Mouse (Mus musculus): ENCODE measurements around the gene Etnk2. TPM values are rescaled to one million over a fixed set of nuclear protein-coding genes. Genes with fewer than 3 reads are reported as not detected.

Gene Etnk2
- total RNA-seq, 2 experiments from 2014 or later, result 8.0 to 8.1 TPM

- DNase-seq (ENCODE audit: low spot score in 2 of 2), result no peak
- intact Hi-C loops (cut with DNase I), result no loop called here
Measured at GRCm38 (mm10) chr1:133408321-133408720, 44.9 kb downstream of the Etnk2 start.

GRCm38 (mm10) chr1:133408880-133409516 is 45.6 kb downstream of the Etnk2 start:
- DNase-seq (ENCODE audit: low spot score in 2 of 2), result no peak
- intact Hi-C loops (cut with DNase I), result no loop called here

- intact Hi-C loops (cut with DNase I), result no loop called here
- no peak for DNase-seq (ENCODE audit: low spot score in 2 of 2)
Measured at GRCm38 (mm10) chr1:133409786-133410185, 46.4 kb downstream of the Etnk2 start.

GRCm38 (mm10) chr1:133411506-133412147 is 48.3 kb downstream of the Etnk2 start:
- intact Hi-C loops (cut with DNase I), result no loop called here
- DNase-seq (ENCODE audit: low spot score in 2 of 2), result no peak

- intact Hi-C loops (cut with DNase I), result no loop called here
- no peak for DNase-seq (ENCODE audit: low spot score in 2 of 2)
Measured at GRCm38 (mm10) chr1:133412941-133413340, 49.6 kb downstream of the Etnk2 start.

GRCm38 (mm10) chr1:133415086-133415485 is 51.7 kb downstream of the Etnk2 start:
- DNase-seq (ENCODE audit: low spot score in 2 of 2), result no peak
- intact Hi-C loops (cut with DNase I), result no loop called here

- intact Hi-C loops (cut with DNase I), result no loop called here
- DNase-seq (ENCODE audit: low spot score in 2 of 2), result no peak
Measured at GRCm38 (mm10) chr1:133415505-133415904, 52.1 kb downstream of the Etnk2 start.

GRCm38 (mm10) chr1:133416472-133416871 is 53.1 kb downstream of the Etnk2 start:
- no peak for DNase-seq (ENCODE audit: low spot score in 2 of 2)
- intact Hi-C loops (cut with DNase I), result no loop called here

- intact Hi-C loops (cut with DNase I), result no loop called here
- no peak for DNase-seq (ENCODE audit: low spot score in 2 of 2)
Measured at GRCm38 (mm10) chr1:133417113-133417512, 53.7 kb downstream of the Etnk2 start.

- DNase-seq (ENCODE audit: low spot score in 2 of 2), result no peak
- intact Hi-C loops (cut with DNase I), result no loop called here
Measured at GRCm38 (mm10) chr1:133417539-133417938, 54.2 kb downstream of the Etnk2 start.

- peak; percentile 5 to 12 for DNase-seq (ENCODE audit: low spot score in 2 of 2)
- intact Hi-C loops (cut with DNase I), result no loop called here
Measured at GRCm38 (mm10) chr1:133418164-133418800, 54.9 kb downstream of the Etnk2 start.

GRCm38 (mm10) chr1:133419178-133419834 is 55.9 kb downstream of the Etnk2 start:
- intact Hi-C loops (cut with DNase I), result no loop called here
- no peak for DNase-seq (ENCODE audit: low spot score in 2 of 2)

- intact Hi-C loops (cut with DNase I), result no loop called here
Measured at GRCm38 (mm10) chr1:133420491-133420890, 57.1 kb downstream of the Etnk2 start.

GRCm38 (mm10) chr1:133421061-133421460 is 57.7 kb downstream of the Etnk2 start:
- DNase-seq (ENCODE audit: low spot score in 2 of 2), result no peak
- intact Hi-C loops (cut with DNase I), result no loop called here

More at GRCm38 (mm10) chr1:133420491-133420890, 57.1 kb downstream of the Etnk2 start:
- DNase-seq (ENCODE audit: low spot score in 2 of 2), result no peak

GRCm38 (mm10) chr1:133421975-133422570 is 58.7 kb downstream of the Etnk2 start:
- intact Hi-C loops (cut with DNase I), result loop anchor here (2.0 kb wide), 2 partner anchors 37 to 71 kb away; no protein-coding TSS in a partner anchor

GRCm38 (mm10) chr1:133422615-133423161 is 59.3 kb downstream of the Etnk2 start:
- peak in 1 of 2 experiments; percentile 12 for DNase-seq (ENCODE audit: low spot score in 2 of 2)

More at GRCm38 (mm10) chr1:133421975-133422570, 58.7 kb downstream of the Etnk2 start:
- no peak for DNase-seq (ENCODE audit: low spot score in 2 of 2)

GRCm38 (mm10) chr1:133423166-133423542 is 59.8 kb downstream of the Etnk2 start:
- intact Hi-C loops (cut with DNase I), result loop anchor here (2.0 kb wide), 2 partner anchors 38 to 70 kb away; no protein-coding TSS in a partner anchor
- DNase-seq (ENCODE audit: low spot score in 2 of 2), result no peak

More at GRCm38 (mm10) chr1:133422615-133423161, 59.3 kb downstream of the Etnk2 start:
- intact Hi-C loops (cut with DNase I), result loop anchor here (2.0 kb wide), 2 partner anchors 38 to 70 kb away; no protein-coding TSS in a partner anchor

- intact Hi-C loops (cut with DNase I), result loop anchor here (2.0 kb wide), 2 partner anchors 39 to 69 kb away; no protein-coding TSS in a partner anchor
- DNase-seq (ENCODE audit: low spot score in 2 of 2), result peak; percentile 26 to 37
Measured at GRCm38 (mm10) chr1:133423543-133424480, 60.4 kb downstream of the Etnk2 start, which contains the start of gene Sox13. TSS of gene Sox13 (minus strand) at chr1:133424377.
